Mouse (Mus musculus) testis, adult 2 months (tissue): ENCODE data around the gene Rxfp2.
A peak's percentile ranks its signal among the peaks of the same experiment; 100 is the strongest.

Source experiments
- CTCF ChIP-seq: fragments of 200-500 bp; IDR thresholded peaks from 2 replicates; pipeline ENCODE4 v1.5.1; 2012; ENCODE audit warnings: low read depth, mild to moderate bottlenecking, inconsistent platforms, low read length, moderate library complexity; ENCODE audit not compliant: control insufficient read depth, insufficient read depth, insufficient replicate concordance
- POLR2A ChIP-seq: fragments of 200-500 bp; IDR thresholded peaks from 2 replicates; pipeline ENCODE4 v1.6.1; 2012; ENCODE audit warnings: low read depth, mild to moderate bottlenecking, inconsistent platforms, low read length, moderate library complexity; ENCODE audit not compliant: control insufficient read depth

GRCm38 (mm10) chr5:150118455-150119241 is 100.2 kb downstream of the Rxfp2 start, which contains the start of gene Fry:
- TF ChIP-seq POLR2A (peak; percentile 9; the same call in 1 of the 2 replicates), CTCF (no peak)
